Mouse (Mus musculus): ENCODE measurements around the gene Cenpo.

- TF ChIP-seq CTCF (IDR thresholded peaks at IDR 0.05; ENCODE audit: extremely low read depth, insufficient read depth, low read length) (no peak), POLR2A (IDR thresholded peaks at IDR 0.05; ENCODE audit: extremely low read depth, insufficient read depth, low read length) (no peak)
These were observed 39.5 kb downstream of the Cenpo start for GRCm38 (mm10) chr12:4194643-4195042.
